ENCODE assay signal across 18 mouse cellular contexts in the genomic region with DNA sequence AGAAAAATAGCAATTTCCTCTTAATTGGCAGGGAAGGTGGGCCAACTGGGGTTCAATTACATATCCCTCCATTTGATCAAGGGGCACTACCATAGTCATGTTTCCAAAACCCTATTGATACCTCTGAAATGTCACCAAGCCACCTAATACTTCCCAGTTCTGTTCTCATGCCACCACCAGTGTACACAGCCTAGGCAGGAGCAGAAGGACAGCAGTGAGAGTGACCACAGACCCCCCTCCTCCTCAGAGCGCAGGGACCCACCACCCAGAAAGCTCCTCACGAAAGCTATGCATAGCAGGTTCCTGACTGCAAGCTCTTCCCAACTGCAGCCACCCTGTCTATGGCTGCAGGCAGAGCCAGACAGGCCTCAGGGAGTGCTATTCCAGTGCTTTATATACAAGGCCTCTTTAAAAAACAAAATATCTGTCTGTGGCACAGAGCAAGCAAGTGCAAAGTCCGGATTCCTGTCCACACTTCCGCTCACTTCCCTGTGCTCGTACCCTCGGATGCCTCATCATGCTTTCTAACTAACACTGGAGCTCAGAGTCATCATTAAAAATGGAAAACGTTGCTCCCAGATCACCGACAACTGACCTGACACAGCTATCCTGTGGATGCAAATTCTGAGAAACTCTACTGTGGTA. TPM values are rescaled to one million over a fixed set of nuclear protein-coding genes. Genes with fewer than 3 reads are reported as not detected.
DNase-seq lines count a peak whose midpoint lies in the region; ATAC-seq and TF ChIP-seq lines count a peak whose summit lies in the region.
"Had no signal": no experiment of that assay in that cellular context is flagged by ENCODE, and none has a peak within 500 bp of the region (broad histone marks: within the 10 kb centered on the region; RNA-seq: fewer than 3 reads in every experiment).

No protein-coding gene starts in this region.

- TF ChIP-seq POLR2A in kidney, adult 2 months (IDR thresholded peaks at IDR 0.05; ENCODE audit: low read depth, low read length) = no peak

- H3K4me3 ChIP-seq in intestine, embryonic 15.5 days (replicated peaks) = no peak overlapping the region
- no peak overlapping the region for H3K4me3 ChIP-seq in intestine, postnatal 0 days (ENCODE audit: low read depth, low read length)
- H3K4me3 ChIP-seq in kidney, adult 2 months (ENCODE audit: insufficient read depth, low read depth, low read length) = no peak overlapping the region
- no peak overlapping the region for H3K4me3 ChIP-seq in midbrain, embryonic 13.5 days (replicated peaks)
- no peak overlapping the region for H3K4me3 ChIP-seq in forebrain, embryonic 15.5 days
- H3K4me3 ChIP-seq: forebrain, embryonic 10.5 days; heart, embryonic 13.5 days; liver, embryonic 12.5 days had no signal

- no peak overlapping the region for H3K27ac ChIP-seq in intestine, embryonic 15.5 days
- no peak overlapping the region for H3K27ac ChIP-seq in intestine, postnatal 0 days (ENCODE audit: low read depth, low read length)
- peak overlapping the region; percentile 92 for H3K27ac ChIP-seq in kidney, adult 2 months (ENCODE audit: insufficient read depth, low read depth, low read length)
- H3K27ac ChIP-seq in midbrain, embryonic 13.5 days = peak overlapping the region; percentile 11; the same call in 1 of the 2 replicates
- H3K27ac ChIP-seq in forebrain, embryonic 15.5 days (replicated peaks) = no peak overlapping the region
- H3K27ac ChIP-seq: forebrain, embryonic 10.5 days; heart, embryonic 13.5 days; liver, embryonic 12.5 days had no signal

- H3K4me1 ChIP-seq in intestine, embryonic 15.5 days (replicated peaks) = no peaks in the 10 kb centered on the region
- peaks cover 3% of the 10 kb centered on the region; the same call in 1 of the 2 replicates for H3K4me1 ChIP-seq in intestine, postnatal 0 days (replicated peaks; ENCODE audit: control insufficient read depth, insufficient read depth, low read length)
- peaks cover 22% of the 10 kb centered on the region for H3K4me1 ChIP-seq in kidney, adult 2 months (ENCODE audit: control insufficient read depth, insufficient read depth, low read length)
- H3K4me1 ChIP-seq in midbrain, embryonic 13.5 days (replicated peaks) = peaks cover 22% of the 10 kb centered on the region
- H3K4me1 ChIP-seq in forebrain, embryonic 15.5 days = no peaks in the 10 kb centered on the region
- H3K4me1 ChIP-seq: heart, embryonic 13.5 days; liver, embryonic 12.5 days had no signal

- peak; percentile 47 for ATAC-seq in intestine, embryonic 15.5 days
- no peak for ATAC-seq in intestine, postnatal 0 days
- peak; percentile 55; the same call in 1 of the 2 replicates for ATAC-seq in midbrain, embryonic 13.5 days
- no peak for ATAC-seq in forebrain, embryonic 15.5 days (replicated peaks)
- ATAC-seq: liver, embryonic 12.5 days had no signal

- no peak for TF ChIP-seq CTCF in intestine, postnatal 0 days (IDR thresholded peaks at IDR 0.05; ENCODE audit: low read depth)
- TF ChIP-seq CTCF in kidney, adult 2 months (conservative IDR thresholded peaks at IDR 0.05; ENCODE audit: insufficient read depth, insufficient read length, low read depth, low read length) = no peak

- WGBS in intestine, embryonic 15.5 days = 77% methylated on average over 8 of the region's 8 CpGs
- 73% methylated on average over 8 of the region's 8 CpGs for WGBS in intestine, postnatal 0 days
- WGBS in kidney, adult 2 months = 62% methylated on average over 8 of the region's 8 CpGs
- WGBS in midbrain, embryonic 13.5 days = 74% methylated on average over 8 of the region's 8 CpGs
- WGBS in forebrain, embryonic 15.5 days = 78% methylated on average over 8 of the region's 8 CpGs

- no peak overlapping the region for H3K9ac ChIP-seq in intestine, embryonic 15.5 days
- no peak overlapping the region for H3K9ac ChIP-seq in intestine, postnatal 0 days (ENCODE audit: low read depth, low read length)
- H3K9ac ChIP-seq in midbrain, embryonic 13.5 days (replicated peaks) = no peak overlapping the region
- H3K9ac ChIP-seq in forebrain, embryonic 15.5 days (replicated peaks) = no peak overlapping the region
- H3K9ac ChIP-seq: heart, embryonic 13.5 days; liver, embryonic 12.5 days; lung, embryonic 14.5 days had no signal

- no peaks in the 10 kb centered on the region for H3K27me3 ChIP-seq in intestine, embryonic 15.5 days (replicated peaks)
- no peaks in the 10 kb centered on the region for H3K27me3 ChIP-seq in intestine, postnatal 0 days (replicated peaks; ENCODE audit: control insufficient read depth, insufficient read depth, low read length)
- no peaks in the 10 kb centered on the region for H3K27me3 ChIP-seq in kidney, adult 2 months (replicated peaks; ENCODE audit: control insufficient read depth, insufficient read depth, low read length)
- H3K27me3 ChIP-seq in midbrain, embryonic 13.5 days = 0 out of 2 replicates have a peak, but pooled peaks cover 6% of the 10 kb centered on the region
- no peaks in the 10 kb centered on the region for H3K27me3 ChIP-seq in forebrain, embryonic 15.5 days
- H3K27me3 ChIP-seq: heart, embryonic 13.5 days; liver, embryonic 12.5 days had no signal

- no peaks in the 10 kb centered on the region for H3K36me3 ChIP-seq in intestine, embryonic 15.5 days
- no peaks in the 10 kb centered on the region for H3K36me3 ChIP-seq in intestine, postnatal 0 days (ENCODE audit: control insufficient read depth, insufficient read depth)
- H3K36me3 ChIP-seq in kidney, adult 2 months (ENCODE audit: control insufficient read depth, insufficient read depth, low read length) = no peaks in the 10 kb centered on the region
- no peaks in the 10 kb centered on the region for H3K36me3 ChIP-seq in midbrain, embryonic 13.5 days
- H3K36me3 ChIP-seq in forebrain, embryonic 15.5 days = no peaks in the 10 kb centered on the region
- H3K36me3 ChIP-seq: forebrain, embryonic 10.5 days; heart, embryonic 13.5 days; liver, embryonic 12.5 days had no signal

- H3K9me3 ChIP-seq in intestine, embryonic 15.5 days = no peaks in the 10 kb centered on the region
- no peaks in the 10 kb centered on the region for H3K9me3 ChIP-seq in intestine, postnatal 0 days (ENCODE audit: control insufficient read depth)
- no peaks in the 10 kb centered on the region for H3K9me3 ChIP-seq in midbrain, embryonic 13.5 days
- H3K9me3 ChIP-seq in forebrain, embryonic 15.5 days = no peaks in the 10 kb centered on the region
- H3K9me3 ChIP-seq: forebrain, embryonic 10.5 days; heart, embryonic 13.5 days; liver, embryonic 12.5 days had no signal

- peak; percentile 77 for DNase-seq in kidney, adult 2 months
- peak; percentile 27 for DNase-seq in kidney, postnatal 10 days
- no peak for DNase-seq in yolk sac, embryonic 10.5 days (ENCODE audit: low spot score)
- DNase-seq in thymus, postnatal 25 days = no peak
- DNase-seq: adrenal gland, postnatal 14 days; cerebellum, adult 11-12 months; heart, adult 18-20 months; left cerebral cortex, postnatal 4 days; lung, embryonic 14.5 days; lung, postnatal 36 days; thymus, postnatal 14 days had no signal

- no peak overlapping the region for H3K4me2 ChIP-seq in intestine, embryonic 15.5 days (replicated peaks)
- no peak overlapping the region for H3K4me2 ChIP-seq in intestine, postnatal 0 days (replicated peaks; ENCODE audit: low read depth)
- no peak overlapping the region for H3K4me2 ChIP-seq in midbrain, embryonic 13.5 days (replicated peaks)
- H3K4me2 ChIP-seq in forebrain, embryonic 15.5 days (replicated peaks) = no peak overlapping the region
- H3K4me2 ChIP-seq: heart, embryonic 13.5 days; liver, embryonic 12.5 days; lung, embryonic 14.5 days had no signal

RNA-seq across cellular contexts. Expression of a gene that starts 24.3 kb away (rescaled TPM):
- polyA plus RNA-seq in intestine, embryonic 15.5 days (2015; fragmentation: Nextera tagmentation; extraction: Ambion mirVana) = 1.8 TPM in 2 replicates
- 1.8 and 2.1 TPM in 2 replicates for polyA plus RNA-seq in intestine, postnatal 0 days (2015; fragmentation: Nextera tagmentation; extraction: Ambion mirVana)
- 5.2 and 6.2 TPM in 2 replicates for polyA plus RNA-seq in kidney, adult 2 months (2012; rRNA removed)
- polyA plus RNA-seq in midbrain, embryonic 13.5 days (2015; fragmentation: Nextera tagmentation; extraction: Ambion mirVana) = 12.0 and 12.1 TPM in 2 replicates
- polyA plus RNA-seq in forebrain, embryonic 15.5 days (2015; fragmentation: Nextera tagmentation; extraction: Ambion mirVana) = 6.7 and 6.8 TPM in 2 replicates

Comparison
In these comparisons a context has a peak if more than half of its experiments do, and no peak if none do; other contexts are left out.
1. ATAC-seq: peak in intestine, embryonic 15.5 days (single experiment) and midbrain, embryonic 13.5 days (single experiment); none in intestine, postnatal 0 days (single experiment) and forebrain, embryonic 15.5 days (single experiment).
2. H3K27ac ChIP-seq: peak in kidney, adult 2 months (single experiment) and midbrain, embryonic 13.5 days (single experiment); none in intestine, embryonic 15.5 days (single experiment), intestine, postnatal 0 days (single experiment) and forebrain, embryonic 15.5 days (single experiment).
3. DNase-seq: peak in kidney, adult 2 months (single experiment) and kidney, postnatal 10 days (single experiment); none in yolk sac, embryonic 10.5 days (single experiment) and thymus, postnatal 25 days (single experiment).